Mouse (Mus musculus): ENCODE data around the gene Sgsm3. TPM values are rescaled to one million over a fixed set of nuclear protein-coding genes. Genes with fewer than 3 reads are reported as not detected.

The Sgsm3 gene
- total RNA-seq, 2 experiments from 2014 or later, result 11.0 to 12.5 TPM

Small RNA genes within 50 kb of the gene (microRNA-seq; reads per million reads assigned to microRNA genes)
- gene Mir5113 (ENCODE audit: borderline replicate concordance in 2 of 2), result 9.5 to 12.5 reads per million in 2 experiments

Other genes with a start within 250 kb of the Sgsm3 start
- gene Adsl, start 29.3 kb upstream of the Sgsm3 start, total RNA-seq (2021), result 100 to 1,000 TPM; 146 to 183 TPM
- gene Mrtfa, start 213.0 kb downstream of the Sgsm3 start, total RNA-seq (2021), result 10 to 100 TPM; 18.9 to 20.5 TPM